Mouse (Mus musculus) bone marrow, adult 2 months (tissue): ENCODE measurements around the gene Pced1b. TPM values are rescaled to one million over a fixed set of nuclear protein-coding genes. Genes with fewer than 3 reads are reported as not detected.

ENCODE experiments used
- H3K27ac ChIP-seq: fragments of 200-500 bp; 2 replicates; pipeline ENCODE4 v1.5.1; 2012; ENCODE audit warnings: low read depth, mild to moderate bottlenecking, control low read depth, inconsistent platforms, low read length; ENCODE audit not compliant: control insufficient read depth, poor library complexity, insufficient read depth
- H3K4me1 ChIP-seq: fragments of 200-500 bp; 2 replicates; pipeline ENCODE4 v1.6.1; 2011; ENCODE audit warnings: low read length; ENCODE audit not compliant: control insufficient read depth, insufficient read depth
- H3K4me3 ChIP-seq: fragments of 200-500 bp; replicated peaks from 2 replicates; pipeline ENCODE3; 2011; ENCODE audit warnings: mild to moderate bottlenecking, low read depth, low read length, control low read depth; ENCODE audit not compliant: control insufficient read depth
- CTCF ChIP-seq: fragments of 200-500 bp; IDR thresholded peaks from 2 replicates; pipeline ENCODE4 v1.5.1; 2011; ENCODE audit warnings: low read length, control low read depth; ENCODE audit not compliant: control insufficient read depth, insufficient read depth
- POLR2A ChIP-seq: fragments of 200-500 bp; IDR thresholded peaks from 2 replicates; pipeline ENCODE4 v1.6.1; 2011; ENCODE audit warnings: low read depth, mild to moderate bottlenecking, control low read depth, low read length, borderline replicate concordance; ENCODE audit not compliant: control insufficient read depth
- WGBS: fragments of 180-500 bp; shearing (Covaris S2); methylation state at CpG from one replicate; pipeline ENCODE4 v1.1.7; 2018; 5-methylcytosine and 5-hydroxymethylcytosine counted together
- polyA plus RNA-seq: library from polyadenylated mRNA; stranded (reverse); fragments of >200 nt; gene quantifications from 2 replicates; pipeline ENCODE4 v1.2.4, GENCODE M21; 2011; ENCODE audit warnings: low replicate concordance; ENCODE audit not compliant: missing spikeins, insufficient read depth, insufficient read length

Pced1b gene
- polyA plus RNA-seq, 1 experiment = 19.7 TPM

DNA sequence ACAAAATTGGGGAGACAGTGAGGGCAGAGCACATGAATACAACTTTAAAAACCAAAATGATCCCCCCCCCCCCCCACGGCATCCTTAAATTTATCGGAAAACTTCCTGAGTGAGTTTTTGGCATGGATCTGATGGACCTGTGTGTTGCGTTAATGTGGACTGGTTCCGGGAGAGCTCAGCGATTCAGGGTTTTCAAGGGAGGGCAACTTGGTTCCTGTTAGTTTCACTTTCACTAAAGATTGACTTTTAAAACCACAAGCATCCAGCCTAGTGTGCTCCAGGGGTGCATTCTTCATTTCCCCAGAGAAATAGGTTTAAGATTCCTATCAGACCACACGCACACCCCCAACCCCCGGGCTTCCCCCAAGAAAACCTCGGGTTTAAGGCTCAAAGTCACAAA is 1.4 kb downstream of the Pced1b start:
- no peaks in the 10 kb centered on the region; the same call in 1 of the 2 replicates for H3K4me1 ChIP-seq
- H3K4me3 ChIP-seq = peak overlapping the region; percentile 66
- under 1% methylated on average over 8 of the region's 8 CpGs for WGBS
- TF ChIP-seq POLR2A (no peak), CTCF (no peak)
- no peak overlapping the region for H3K27ac ChIP-seq

DNA sequence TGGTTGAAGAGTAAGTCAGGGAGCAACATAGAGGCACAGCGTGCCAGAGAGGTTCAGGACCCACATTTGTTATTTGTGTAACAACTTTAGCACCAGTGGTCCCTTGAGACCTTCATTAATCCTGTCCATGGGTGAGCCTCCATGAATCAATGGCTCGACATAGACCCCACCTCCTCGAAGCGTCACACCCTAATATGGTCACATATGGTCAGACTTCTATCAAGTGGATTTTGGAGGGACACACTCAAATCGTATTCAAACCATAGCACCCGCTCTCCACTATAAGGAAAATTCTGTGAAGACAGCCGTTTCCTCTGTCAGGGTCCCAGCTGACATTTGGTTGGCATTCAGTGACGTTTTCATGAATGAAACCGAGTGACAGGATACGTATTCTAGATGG is 2.4 kb downstream of the Pced1b start:
- TF ChIP-seq CTCF (no peak), POLR2A (no peak)

DNA sequence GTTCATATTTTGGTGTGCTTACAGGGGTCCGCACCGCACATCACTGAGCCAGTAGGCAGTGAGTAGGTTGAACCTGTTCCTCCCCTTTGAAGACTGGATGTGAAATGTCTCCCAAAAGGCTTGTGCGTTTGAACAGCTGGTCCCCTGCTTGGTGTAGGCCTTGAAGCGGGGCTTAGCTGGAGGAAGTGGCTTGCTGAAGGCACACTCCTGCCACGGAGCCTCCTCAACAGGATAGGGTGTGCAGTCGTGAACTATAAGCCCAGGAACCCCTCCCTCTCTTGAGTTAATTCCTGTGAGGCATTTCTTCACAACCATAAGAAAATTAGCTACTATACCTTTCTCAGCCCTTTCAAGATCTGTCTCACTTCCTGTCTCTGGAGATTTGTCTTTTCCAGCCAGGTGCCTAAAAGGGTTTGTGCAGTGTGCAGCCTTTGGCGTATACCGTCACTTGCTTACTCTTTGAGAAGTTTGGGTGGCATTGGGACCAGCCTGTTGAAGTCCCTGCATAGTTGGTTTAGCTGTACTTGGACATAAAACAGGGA is 5.7 kb downstream of the Pced1b start:
- 48% methylated on average over 8 of the region's 8 CpGs for WGBS
- Histone ChIP-seq H3K4me3 (no peak overlapping the region), H3K27ac (no peak overlapping the region), H3K4me1 (no peaks in the 10 kb centered on the region; the same call in 1 of the 2 replicates)
- TF ChIP-seq POLR2A = no peak

More for the DNA sequence above, 2.4 kb downstream of the Pced1b start:
- H3K27ac ChIP-seq = no peak overlapping the region
- 85% methylated on average over 10 of the region's 10 CpGs for whole genome bisulfite sequencing
- H3K4me3 ChIP-seq = no peak overlapping the region
- no peaks in the 10 kb centered on the region; the same call in 1 of the 2 replicates for H3K4me1 ChIP-seq

DNA sequence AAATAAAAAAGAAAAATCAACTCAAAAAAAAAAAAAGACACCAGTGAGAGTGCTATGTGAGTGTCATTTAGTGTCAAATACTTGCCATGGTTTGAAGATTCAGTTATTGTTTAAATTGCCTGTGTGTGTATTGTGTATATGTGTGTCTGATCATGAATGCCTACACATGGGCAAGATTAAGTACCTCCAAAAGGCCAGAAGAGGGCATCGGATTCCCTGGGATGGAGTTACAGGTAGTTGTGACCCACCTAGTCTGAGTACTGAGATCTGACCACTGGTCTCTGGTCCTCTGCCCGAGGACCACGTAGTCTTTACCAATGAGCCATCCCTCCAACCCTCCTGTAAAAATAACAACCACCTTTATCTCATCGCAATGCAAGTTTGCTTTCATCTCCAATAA is 7.5 kb downstream of the Pced1b start:
- no peak for TF ChIP-seq POLR2A
- TF ChIP-seq CTCF = no peak
- Histone ChIP-seq H3K27ac (no peak overlapping the region), H3K4me3 (no peak overlapping the region), H3K4me1 (no peaks in the 10 kb centered on the region; the same call in 1 of the 2 replicates)
- 88% methylated on average over 4 of the region's 4 CpGs for WGBS

DNA sequence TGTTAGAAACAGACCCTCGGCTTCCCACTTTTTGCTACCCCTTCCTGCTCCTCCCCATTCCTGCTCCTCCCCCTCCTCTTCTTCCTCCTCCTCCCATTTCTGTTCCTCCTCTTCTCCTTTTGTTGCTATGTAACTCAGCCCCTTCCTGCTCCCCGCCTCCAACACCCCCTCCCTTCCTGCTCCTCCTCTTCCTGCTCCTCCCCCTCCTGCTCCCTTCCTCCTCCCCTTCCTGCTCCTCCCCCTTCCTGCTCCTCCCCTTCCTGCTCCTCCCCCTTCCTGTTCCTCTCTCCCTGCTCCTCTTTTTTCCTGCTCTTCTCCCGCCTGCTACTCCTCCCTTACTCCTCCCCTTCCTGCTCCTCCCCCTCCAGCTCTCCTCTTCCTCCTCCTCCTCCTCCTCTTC is 8.9 kb downstream of the Pced1b start:
- no peaks in the 10 kb centered on the region; the same call in 1 of the 2 replicates for H3K4me1 ChIP-seq
- no peak overlapping the region for H3K27ac ChIP-seq
- no peak overlapping the region for H3K4me3 ChIP-seq
- TF ChIP-seq POLR2A = no peak
- no peak for TF ChIP-seq CTCF
- WGBS = 60% methylated on average over 3 of the region's 3 CpGs

DNA sequence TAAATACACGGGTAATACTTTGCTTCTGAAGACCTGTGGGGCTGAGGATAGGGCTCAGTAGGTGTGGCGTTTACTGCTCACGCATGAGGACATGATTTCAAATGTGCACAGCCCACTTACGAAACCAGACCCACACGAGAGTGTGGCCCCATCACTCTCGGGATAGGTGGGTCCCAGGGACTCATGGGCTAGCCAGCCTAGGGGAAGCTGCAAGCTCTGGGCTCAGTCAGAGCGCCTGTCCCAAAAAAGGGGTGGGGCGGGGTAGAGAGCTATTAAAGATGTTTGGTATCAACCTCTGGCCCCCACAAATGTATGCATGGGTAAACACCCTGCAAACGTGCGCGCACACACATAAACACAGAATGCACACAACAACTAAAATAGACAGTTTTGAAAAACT is 9.5 kb downstream of the Pced1b start:
- WGBS = 75% methylated on average over 11 of the region's 11 CpGs
- Histone ChIP-seq H3K4me1 (no peaks in the 10 kb centered on the region; the same call in 1 of the 2 replicates), H3K27ac (no peak overlapping the region), H3K4me3 (no peak overlapping the region)
- no peak for TF ChIP-seq POLR2A
- no peak for TF ChIP-seq CTCF

DNA sequence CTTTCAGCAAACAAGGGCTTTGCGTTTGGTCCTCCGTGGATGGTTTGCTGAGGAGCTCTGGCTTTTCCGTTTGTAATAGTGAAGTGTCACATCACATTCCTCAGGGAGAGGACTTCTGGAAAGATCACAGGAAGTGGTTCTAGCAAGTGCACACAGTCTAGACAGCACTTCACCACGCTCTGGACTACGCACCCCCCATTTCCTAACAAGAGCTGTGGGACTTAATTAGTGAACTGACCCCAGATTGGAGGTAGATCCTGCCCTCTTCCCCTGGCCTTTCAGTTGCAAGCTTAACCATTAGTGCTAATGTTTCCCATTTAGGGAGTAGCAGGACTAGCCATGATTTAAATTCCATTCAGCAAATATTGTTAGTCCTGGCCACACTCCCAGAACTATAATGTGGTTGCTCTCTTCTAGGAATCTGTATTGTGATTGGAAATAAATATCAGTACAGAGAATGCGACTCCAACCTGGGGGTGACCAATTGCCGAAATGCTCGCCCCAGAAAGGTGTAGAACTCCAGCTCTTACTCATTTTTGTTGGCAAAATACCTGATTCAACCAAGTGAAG is 10.4 kb downstream of the Pced1b start:
- Histone ChIP-seq H3K4me3 (no peak overlapping the region), H3K4me1 (no peaks in the 10 kb centered on the region; the same call in 1 of the 2 replicates), H3K27ac (no peak overlapping the region)
- WGBS = 79% methylated on average over 8 of the region's 8 CpGs
- TF ChIP-seq CTCF (no peak), POLR2A (no peak)

DNA sequence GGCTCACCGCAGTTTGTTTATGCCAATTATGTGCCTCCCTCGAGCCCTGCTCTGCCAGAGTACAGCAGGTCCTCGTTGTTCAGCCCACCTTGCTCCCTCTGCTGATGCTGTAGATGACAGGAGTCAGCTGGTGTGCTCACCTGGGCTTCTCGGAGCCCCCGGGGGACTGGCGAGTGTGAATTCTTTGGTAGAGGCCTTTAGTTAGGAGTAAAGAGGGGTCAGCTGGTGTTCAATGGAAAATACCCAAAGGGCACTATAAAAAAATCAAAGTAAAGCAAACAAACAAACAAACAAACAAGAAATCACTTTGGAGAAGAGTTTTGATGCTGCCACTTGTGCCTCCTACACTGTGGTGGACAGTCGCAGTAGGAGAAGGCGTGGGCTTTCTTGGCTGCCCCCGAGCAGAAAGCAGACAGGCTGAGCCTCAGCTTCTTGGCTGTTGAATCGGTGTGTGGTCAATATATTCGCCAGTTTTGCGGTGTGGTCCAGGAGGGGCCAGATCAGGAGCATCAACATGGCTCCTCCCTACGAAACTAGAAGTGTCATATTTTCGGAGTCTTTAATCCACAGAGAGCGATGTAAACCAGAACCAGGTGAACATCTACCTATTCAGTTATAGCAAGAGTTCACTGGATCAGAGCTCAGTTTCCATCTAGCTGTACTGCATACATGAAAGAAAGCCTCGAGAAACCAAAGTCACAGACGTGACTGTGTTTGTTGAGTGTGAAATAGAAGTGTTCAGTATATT is 11.8 kb downstream of the Pced1b start:
- peak overlapping the region; percentile 15; the same call in 1 of the 2 replicates for H3K27ac ChIP-seq
- 80% methylated on average over 17 of the region's 17 CpGs for WGBS
- no peaks in the 10 kb centered on the region; the same call in 1 of the 2 replicates for H3K4me1 ChIP-seq
- no peak for TF ChIP-seq CTCF
- no peak for TF ChIP-seq POLR2A
- no peak overlapping the region for H3K4me3 ChIP-seq

DNA sequence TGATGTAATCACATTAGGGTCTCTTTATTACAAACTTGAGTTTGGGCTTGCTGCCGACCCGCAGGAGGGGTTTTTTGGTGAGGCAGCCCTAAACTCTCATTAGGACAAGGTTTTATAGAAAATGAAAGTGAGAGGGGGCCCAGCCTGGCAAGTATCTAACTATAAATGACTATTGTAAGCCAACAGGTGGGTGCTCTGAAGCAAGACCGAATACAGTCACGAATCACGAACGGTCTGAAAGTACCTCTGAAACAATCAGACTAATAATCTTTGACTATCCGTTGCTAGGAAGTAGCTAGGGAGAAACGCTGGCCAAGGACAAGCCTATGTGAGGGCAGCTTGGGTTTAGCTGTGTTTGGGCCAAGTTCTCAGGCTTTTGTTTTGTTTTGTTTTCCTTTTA is 12.4 kb downstream of the Pced1b start:
- H3K27ac ChIP-seq = peak overlapping the region; percentile 53
- no peak overlapping the region for H3K4me3 ChIP-seq
- TF ChIP-seq CTCF = no peak
- TF ChIP-seq POLR2A = no peak
- WGBS = 77% methylated on average over 8 of the region's 8 CpGs
- no peaks in the 10 kb centered on the region; the same call in 1 of the 2 replicates for H3K4me1 ChIP-seq
